2 mouse cellular contexts compared by ENCODE assay signal in genomic region chr2:104732562-104733256, GRCm38 (mm10).
A peak's percentile ranks its signal among the peaks of the same experiment; 100 is the strongest.
TF ChIP-seq lines count a peak whose summit lies in the region.

No protein-coding gene starts in this region.

TF ChIP-seq in CH12.LX, 34 proteins besides CTCF, POLR2A, EP300 and RAD21:
- TF ChIP-seq PAX5 (IDR thresholded peaks at IDR 0.05; ENCODE audit: low read length) = no peak
- TF ChIP-seq MAFK (IDR thresholded peaks at IDR 0.05; ENCODE audit: insufficient replicate concordance, low read length) = peak; percentile 79
- TF ChIP-seq ZNF384 (IDR thresholded peaks at IDR 0.05; ENCODE audit: low read depth, low read length) = peak; percentile 58

TF ChIP-seq in MEL, 35 proteins besides CTCF, POLR2A, EP300 and RAD21:
- no peak for TF ChIP-seq ELF1 (IDR thresholded peaks at IDR 0.05; ENCODE audit: low read depth, low read length)
- peak; percentile 80 for TF ChIP-seq ZNF384 (IDR thresholded peaks at IDR 0.05; ENCODE audit: low read depth, low read length)
- TF ChIP-seq MAZ (IDR thresholded peaks at IDR 0.05; ENCODE audit: low read depth, low read length) = no peak
- TF ChIP-seq TBP (IDR thresholded peaks at IDR 0.05; ENCODE audit: low read depth, low read length) = 0 out of 2 replicates have a peak, but pooled peaks have one; percentile 31
